Mouse (Mus musculus) MEL (cell line): Measurements from ENCODE around the gene Rab3gap2.

Experiments
- CTCF ChIP-seq, 3 experiments: IDR thresholded peaks in 2 of 3; conservative IDR thresholded peaks in 1 of 3; 2 replicates each; pipeline ENCODE4 v1.5.1; 2011 to 2012; ENCODE audit warnings: low read length in 3 of 3, low read depth in 2 of 3, mild to moderate bottlenecking in 2 of 3, improper control_type of control experiment in 1 of 3, inconsistent platforms in 1 of 3, mixed read lengths in 1 of 3, moderate library complexity in 1 of 3; ENCODE audit not compliant: control insufficient read depth in 1 of 3, insufficient read depth in 1 of 3, poor library complexity in 1 of 3, severe bottlenecking in 1 of 3
- EP300 ChIP-seq, 2 experiments: IDR thresholded peaks; 2 replicates each; pipeline ENCODE4 v1.6.1; 2011; ENCODE audit warnings: improper control_type of control experiment in 2 of 2, low read length in 2 of 2, low read depth in 1 of 2, mild to moderate bottlenecking in 1 of 2
- JUND ChIP-seq: IDR thresholded peaks from 2 replicates; pipeline ENCODE4 v1.6.1; 2011; ENCODE audit warnings: low read depth, mild to moderate bottlenecking, improper control_type of control experiment, low read length
- KAT2A ChIP-seq: conservative IDR thresholded peaks from 2 replicates; pipeline ENCODE4 v1.6.1; 2012; ENCODE audit warnings: low read depth, low read length, improper control_type of control experiment, inconsistent platforms
- MAZ ChIP-seq: IDR thresholded peaks from 2 replicates; pipeline ENCODE4 v1.6.1; 2012; ENCODE audit warnings: low read depth, mild to moderate bottlenecking, inconsistent platforms, low read length, improper control_type of control experiment
- NRF1 ChIP-seq: IDR thresholded peaks from 2 replicates; pipeline ENCODE4 v1.6.1; 2014; ENCODE audit warnings: low read depth, mild to moderate bottlenecking, inconsistent platforms, low read length, improper control_type of control experiment, moderate library complexity; ENCODE audit not compliant: poor library complexity, insufficient read depth, severe bottlenecking
- POLR2A ChIP-seq, 2 experiments: IDR thresholded peaks; 2 replicates each; pipeline ENCODE4 v1.6.1; 2011 to 2012; ENCODE audit warnings: low read length in 2 of 2, mild to moderate bottlenecking in 2 of 2, control low read depth in 1 of 2, improper control_type of control experiment in 1 of 2, low read depth in 1 of 2, moderate library complexity in 1 of 2; ENCODE audit not compliant: control insufficient read depth in 1 of 2, insufficient read depth in 1 of 2, poor library complexity in 1 of 2
- ZKSCAN1 ChIP-seq: IDR thresholded peaks from 2 replicates; pipeline ENCODE4 v1.6.1; 2012; ENCODE audit warnings: low read depth, mild to moderate bottlenecking, inconsistent platforms, low read length, improper control_type of control experiment, moderate library complexity

DNA sequence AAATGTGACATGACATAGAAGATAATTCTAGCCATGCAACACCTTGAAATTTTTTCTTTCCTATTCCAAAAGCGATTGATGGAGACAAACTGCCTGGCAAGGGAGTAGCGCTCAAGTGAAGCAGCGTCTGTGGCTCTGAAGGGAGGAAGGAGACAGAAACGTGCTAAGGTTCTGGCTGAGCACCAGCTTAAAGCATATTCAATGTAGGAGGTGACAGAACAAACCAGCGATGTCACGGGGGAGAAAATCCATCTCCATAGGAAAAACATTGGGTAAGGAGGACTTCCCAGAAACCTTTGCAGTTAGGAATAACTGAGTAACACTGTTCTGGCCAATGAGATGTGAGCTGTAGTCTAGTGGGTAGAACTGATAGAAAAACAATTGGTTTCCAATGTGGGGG, 26.1 kb upstream of the Rab3gap2 start:
- no peak for TF ChIP-seq MAZ
- no peak for TF ChIP-seq JUND
- TF ChIP-seq CTCF (IDR thresholded peaks at IDR 0.05 in 2 of 3, conservative IDR thresholded peaks at IDR 0.05 in 1 of 3; ENCODE audit: control insufficient read depth in 1 of 3, insufficient read depth in 1 of 3, low read depth in 2 of 3, low read length in 3 of 3, poor library complexity in 1 of 3, severe bottlenecking in 1 of 3), result no peak
- TF ChIP-seq ZKSCAN1, result no peak
- TF ChIP-seq POLR2A (IDR thresholded peaks at IDR 0.05; ENCODE audit: control insufficient read depth in 1 of 2, insufficient read depth in 1 of 2, low read depth in 1 of 2, low read length in 2 of 2, poor library complexity in 1 of 2), result no peak
- no peak for TF ChIP-seq NRF1
- TF ChIP-seq EP300 (IDR thresholded peaks at IDR 0.05; ENCODE audit: low read depth in 1 of 2, low read length in 2 of 2), result no peak
- no peak for TF ChIP-seq KAT2A
